Mouse (Mus musculus): ENCODE data around the gene Arpc2.
A peak's percentile ranks its signal among the peaks of the same experiment; 100 is the strongest.

Arpc2 gene

DNA sequence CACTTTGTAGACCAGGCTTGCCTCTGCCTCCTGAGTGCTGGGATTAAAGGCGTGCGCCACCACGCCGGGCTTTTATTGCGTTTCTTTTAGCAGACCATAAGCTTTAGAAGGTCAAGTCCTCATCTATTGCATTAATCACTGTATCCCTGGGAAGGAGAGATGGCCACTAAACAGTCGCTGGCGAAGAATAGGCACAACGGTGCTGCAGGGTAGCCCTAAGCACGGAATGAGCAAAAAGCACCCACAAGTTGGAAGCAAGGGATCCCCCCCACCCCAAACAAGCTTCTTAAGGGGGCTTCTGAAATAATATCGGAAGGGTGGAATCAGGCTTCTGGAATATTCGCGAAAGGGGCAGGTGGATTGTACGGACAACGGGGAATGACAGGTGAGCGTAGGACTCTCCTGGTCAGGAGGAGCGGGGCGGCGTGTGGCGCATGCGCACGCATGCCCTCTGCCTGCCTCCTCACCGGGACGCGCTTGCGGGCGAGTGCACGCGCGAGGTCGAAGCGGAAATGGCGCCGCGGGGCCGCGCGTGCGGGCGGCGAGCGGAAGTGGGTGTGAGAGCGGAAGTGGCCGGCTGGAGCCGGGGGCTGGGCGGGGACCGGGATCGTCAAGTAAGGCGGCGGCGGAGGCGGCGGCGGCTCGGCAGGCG, at the start of gene Arpc2:
Gene Arpc2, plus strand, starts transcription at position 147 of the 652 bp plus-strand sequence.
- DNase-seq (ENCODE audit: extremely low read depth, low read depth), result peak; percentile 74

GRCm38 (mm10) chr1:74190471-74190870, 45.4 kb upstream of the Arpc2 start:
- no peak for DNase-seq (ENCODE audit: extremely low read depth, low read depth)

DNA sequence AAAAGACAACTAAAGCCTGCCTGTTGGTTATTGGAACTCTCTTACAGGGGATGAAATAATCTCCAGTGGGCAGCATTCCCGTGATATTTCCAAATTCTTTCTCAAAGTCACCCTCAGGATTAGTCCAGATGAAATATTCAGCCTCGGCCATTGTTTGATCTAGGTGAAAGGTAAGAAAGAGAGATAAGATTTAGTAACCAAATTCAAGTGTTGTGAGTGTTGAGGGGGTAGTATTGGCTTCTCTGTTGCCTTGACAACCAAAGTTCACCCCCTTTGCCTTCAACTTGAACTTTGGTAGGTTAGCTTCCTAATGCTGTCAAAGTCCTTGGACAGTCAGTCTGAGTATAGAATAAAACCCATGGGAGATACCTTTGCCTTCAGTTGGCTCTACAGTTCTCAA, 43.2 kb upstream of the Arpc2 start:
- no peak for DNase-seq (ENCODE audit: extremely low read depth, low read depth)

DNA sequence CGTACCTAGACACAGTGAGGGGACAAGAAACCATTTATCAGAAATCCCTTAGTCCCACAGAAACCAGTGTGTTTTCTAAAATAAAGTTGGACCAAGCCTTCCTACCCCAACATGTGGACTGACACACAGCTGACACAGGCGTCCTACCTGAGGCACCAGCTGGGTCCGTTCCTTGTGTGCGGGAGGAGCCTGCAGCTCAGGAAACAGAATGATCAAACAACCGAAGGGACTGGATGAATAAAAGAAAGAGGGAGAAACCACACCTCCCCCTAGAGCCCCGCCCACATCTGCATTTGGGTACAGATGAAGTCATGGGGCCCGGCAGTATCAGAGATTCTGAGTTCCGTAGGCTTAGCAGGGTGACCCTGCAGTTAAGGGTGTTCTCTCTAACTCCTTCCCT, 41.4 kb upstream of the Arpc2 start, which contains the start of gene Cxcr1:
Gene Cxcr1, minus strand, starts transcription at position 187 of the 400 bp plus-strand sequence.
- DNase-seq (ENCODE audit: extremely low read depth, low read depth), result no peak

- DNase-seq (ENCODE audit: extremely low read depth, low read depth), result peak; percentile 58
Measured at GRCm38 (mm10) chr1:74195961-74196360, 39.9 kb upstream of the Arpc2 start.

GRCm38 (mm10) chr1:74196621-74197419, 39.1 kb upstream of the Arpc2 start:
- no peak for DNase-seq (ENCODE audit: extremely low read depth, low read depth)

- no peak for DNase-seq (ENCODE audit: extremely low read depth, low read depth)
Measured at GRCm38 (mm10) chr1:74197726-74198470, 38.0 kb upstream of the Arpc2 start.

GRCm38 (mm10) chr1:74199046-74199445, 36.8 kb upstream of the Arpc2 start:
- no peak for DNase-seq (ENCODE audit: extremely low read depth, low read depth)

DNA sequence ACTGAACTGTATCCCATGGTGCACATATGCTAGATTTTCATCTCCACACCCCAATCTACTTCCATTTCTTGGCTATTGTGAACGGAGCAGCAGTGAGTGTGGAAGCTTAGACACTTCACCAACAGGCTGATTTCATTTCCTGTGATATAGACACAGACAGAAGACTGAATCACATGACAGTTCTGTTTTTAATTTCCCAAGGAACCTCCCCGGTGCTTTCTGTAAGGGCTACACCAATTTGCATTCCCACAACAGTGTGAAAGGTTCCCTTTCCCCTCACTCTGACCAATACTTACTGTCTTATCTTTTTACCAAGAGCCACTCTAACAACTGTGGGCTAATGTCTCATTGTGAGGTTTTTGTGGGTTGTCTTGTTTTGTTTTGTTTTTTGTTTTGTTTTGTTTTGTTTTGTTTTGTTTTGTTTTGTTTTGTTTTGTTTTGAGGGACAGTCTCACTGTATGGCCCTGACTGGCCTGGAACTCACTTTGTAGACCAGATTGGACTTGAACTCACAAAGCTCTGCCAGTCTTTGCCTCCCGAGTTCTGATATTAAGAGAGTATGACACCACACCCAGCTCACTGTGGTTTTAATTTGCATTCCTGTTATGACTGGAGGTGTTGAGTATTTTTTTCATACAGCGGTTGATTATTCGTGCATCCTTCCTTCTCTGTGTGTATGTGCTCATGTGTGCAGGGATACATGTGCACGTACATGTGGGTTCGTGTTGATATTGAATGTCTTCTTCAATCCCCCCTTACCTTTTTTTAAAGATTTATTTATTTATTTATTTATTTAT, 34.6 kb upstream of the Arpc2 start:
- DNase-seq (ENCODE audit: extremely low read depth, low read depth), result no peak

DNA sequence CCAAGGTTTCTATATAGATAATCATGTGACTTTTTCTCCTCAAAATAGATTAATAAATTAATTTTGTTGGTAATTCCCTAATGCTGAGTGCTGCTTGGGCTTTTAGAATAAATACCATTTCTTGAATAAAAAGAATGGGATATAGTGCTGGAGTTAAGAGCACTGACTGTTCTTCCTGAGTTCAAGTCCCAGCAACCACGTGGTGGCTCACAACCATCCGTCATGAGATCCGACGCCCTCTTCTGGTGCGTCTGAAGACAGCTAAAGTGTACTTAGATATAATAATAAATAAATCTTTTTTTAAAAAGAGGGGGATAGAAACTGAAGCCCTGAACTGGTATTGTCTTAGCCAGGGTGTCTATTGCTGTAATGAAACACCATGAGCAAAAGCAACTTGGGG, 32.4 kb upstream of the Arpc2 start:
- peak; percentile 15 for DNase-seq (ENCODE audit: extremely low read depth, low read depth)

DNA sequence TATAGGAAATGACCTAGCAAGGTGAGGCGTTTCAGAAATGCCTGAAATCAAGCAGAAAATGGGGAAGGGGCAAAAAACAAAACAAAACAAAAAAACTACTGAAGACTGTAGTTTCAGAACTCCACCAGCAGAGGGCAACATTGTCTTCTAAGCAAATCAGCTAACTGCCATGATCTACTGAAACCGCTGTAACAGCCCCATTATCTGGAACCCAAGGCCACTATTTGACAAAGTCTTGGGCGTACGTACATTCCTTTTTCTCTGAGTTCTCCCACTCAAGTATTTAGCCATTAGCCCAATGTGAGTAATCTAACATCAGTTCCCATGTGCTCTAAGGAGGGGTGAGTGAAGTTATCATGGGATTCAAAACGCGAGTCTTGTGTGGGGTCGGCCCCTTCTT, 30.0 kb upstream of the Arpc2 start:
- peak; percentile 46 for DNase-seq (ENCODE audit: extremely low read depth, low read depth)

- DNase-seq (ENCODE audit: extremely low read depth, low read depth), result no peak
Measured at GRCm38 (mm10) chr1:74206642-74207041, 29.2 kb upstream of the Arpc2 start.

- DNase-seq (ENCODE audit: extremely low read depth, low read depth), result no peak
Measured at GRCm38 (mm10) chr1:74207906-74208305, 28.0 kb upstream of the Arpc2 start.

DNA sequence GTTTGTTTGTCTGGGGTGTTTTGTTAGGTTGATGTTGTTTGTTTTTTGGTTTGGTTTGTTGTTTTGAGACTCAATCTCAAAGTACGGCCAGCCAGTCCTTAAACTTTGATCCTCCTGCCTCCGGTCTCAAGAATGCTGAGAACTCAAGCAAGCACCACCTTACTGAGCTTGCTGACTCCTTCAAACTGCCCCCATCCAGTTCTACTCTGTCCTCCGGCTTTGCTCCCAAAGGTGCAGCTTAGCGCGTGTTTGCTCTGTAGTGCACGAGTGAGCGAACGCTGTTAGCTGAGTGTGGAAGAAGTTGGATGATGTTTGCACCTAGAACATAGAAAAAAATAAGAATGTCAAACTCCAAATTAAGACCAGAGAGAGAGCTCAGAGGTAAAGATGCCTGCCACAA, 26.9 kb upstream of the Arpc2 start:
- no peak for DNase-seq (ENCODE audit: extremely low read depth, low read depth)

GRCm38 (mm10) chr1:74219922-74220321, 16.0 kb upstream of the Arpc2 start:
- DNase-seq (ENCODE audit: extremely low read depth, low read depth), result no peak

DNA sequence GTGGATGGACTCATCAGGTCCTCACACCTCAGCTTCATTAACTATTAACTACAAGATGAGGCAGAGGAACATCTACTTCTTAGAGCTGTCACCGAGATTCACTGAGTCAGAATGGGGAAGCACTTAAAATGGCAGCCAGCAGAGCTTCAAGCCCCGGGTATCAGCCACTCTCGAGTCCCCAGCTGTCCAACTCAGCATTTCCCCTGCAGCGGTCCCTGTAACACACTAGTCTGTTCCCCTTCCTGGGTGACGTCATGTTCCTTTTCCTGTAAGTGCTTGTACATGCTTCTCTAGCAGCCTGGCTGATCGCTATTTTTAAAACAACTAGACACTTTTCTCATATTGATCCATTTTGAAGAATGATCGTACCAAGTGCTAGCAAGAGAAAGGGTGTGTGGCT, 8.6 kb upstream of the Arpc2 start:
- DNase-seq (ENCODE audit: extremely low read depth, low read depth), result peak; percentile 66

DNA sequence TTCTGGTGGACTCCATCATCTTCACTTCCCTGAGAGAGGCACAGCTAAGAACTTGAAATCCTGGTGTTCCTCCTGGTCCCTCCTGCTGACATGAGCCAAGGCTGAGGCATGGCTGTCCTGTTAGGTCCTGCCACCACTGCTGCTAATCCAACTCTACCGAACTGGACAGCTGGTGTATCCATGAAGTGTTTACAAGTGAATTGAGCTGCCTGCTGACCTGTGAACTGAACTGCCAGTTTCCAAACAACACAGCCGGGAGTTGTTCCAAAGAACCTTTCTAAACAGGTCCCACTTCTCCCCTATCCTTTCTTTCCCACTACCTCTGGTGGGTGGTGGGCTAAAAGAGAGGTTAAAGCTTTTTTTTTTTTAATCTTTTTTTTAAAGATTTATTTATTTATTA, 5.9 kb upstream of the Arpc2 start:
- no peak for DNase-seq (ENCODE audit: extremely low read depth, low read depth)

DNA sequence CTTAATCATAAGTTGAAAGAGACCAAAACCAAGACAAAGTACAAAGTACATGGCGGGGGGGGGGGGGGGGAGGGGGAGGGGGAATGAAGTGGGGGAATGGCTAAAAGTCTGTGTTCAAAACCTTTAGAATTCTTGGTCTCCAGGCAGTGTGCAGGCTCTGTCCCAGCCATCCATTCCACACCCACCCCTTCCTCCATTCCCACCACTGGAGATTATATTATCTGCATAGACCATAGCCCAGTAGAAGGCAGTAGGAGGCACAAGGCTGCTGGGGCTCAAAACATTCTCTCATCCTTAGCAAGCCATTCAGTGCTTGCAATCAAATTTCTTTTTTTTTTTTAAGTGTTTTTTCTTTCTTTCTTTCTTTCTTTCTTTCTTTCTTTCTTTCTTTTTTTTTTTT, 4.9 kb upstream of the Arpc2 start:
- DNase-seq (ENCODE audit: extremely low read depth, low read depth), result no peak

- DNase-seq (ENCODE audit: extremely low read depth, low read depth), result peak; percentile 41
Measured at GRCm38 (mm10) chr1:74236590-74237317, 870 bp downstream of the Arpc2 start.

- DNase-seq (ENCODE audit: extremely low read depth, low read depth), result no peak
Measured at GRCm38 (mm10) chr1:74237671-74238070, 1.8 kb downstream of the Arpc2 start.

- peak; percentile 91 for DNase-seq (ENCODE audit: extremely low read depth, low read depth)
Measured at GRCm38 (mm10) chr1:74238136-74238535, 2.3 kb downstream of the Arpc2 start.

All from MEL-GATA-1-ER (cell line).